Mouse (Mus musculus) hindbrain, embryonic 11.5 days (tissue): ENCODE measurements at regions not wholly inside any gene's neighbourhood (a gene's known extent, or its start where the extent isn't known, plus 50 kb on each side); places are given as distances from the start of the nearest gene placed in this dataset.

Experiments
- ATAC-seq: fragments of 200-750 bp; cut with Nextera tagmentation; 2 replicates; pipeline ENCODE4 v1.8.0; 2017; ENCODE audit warnings: mild to moderate bottlenecking, moderate TSS enrichment, moderate library complexity; ENCODE audit not compliant: low FRiP score
- DNase-seq: peaks from one replicate; pipeline ENCODE4 v3.0.0-alpha.2; 2015; ENCODE audit warnings: low spot score
- H3K27ac ChIP-seq: fragments of 300-500 bp; sonication (generic); 2 replicates; pipeline ENCODE4 v1.5.1; 2014; ENCODE audit warnings: mild to moderate bottlenecking, low read depth, low read length
- H3K27me3 ChIP-seq: fragments of 300-500 bp; sonication (generic); 2 replicates; pipeline ENCODE4 v1.6.1; 2014; ENCODE audit warnings: mild to moderate bottlenecking, low read length, moderate library complexity, mixed read lengths; ENCODE audit not compliant: control insufficient read depth, insufficient read depth
- H3K36me3 ChIP-seq: fragments of 300-500 bp; sonication (generic); 2 replicates; pipeline ENCODE4 v1.6.1; 2014; ENCODE audit warnings: mild to moderate bottlenecking, low read length, moderate library complexity, mixed read lengths; ENCODE audit not compliant: control insufficient read depth, insufficient read depth
- H3K4me1 ChIP-seq: fragments of 300-500 bp; sonication (generic); replicated peaks from 2 replicates; pipeline ENCODE4 v1.6.1; 2014; ENCODE audit warnings: low read length, mixed read lengths; ENCODE audit not compliant: control insufficient read depth, insufficient read depth
- H3K4me2 ChIP-seq: fragments of 300-500 bp; sonication (generic); replicated peaks from 2 replicates; pipeline ENCODE4 v1.6.1; 2014; ENCODE audit warnings: mild to moderate bottlenecking, low read depth, low read length
- H3K4me3 ChIP-seq: fragments of 300-500 bp; sonication (generic); 2 replicates; pipeline ENCODE4 v1.5.1; 2014; ENCODE audit warnings: low read depth, low read length
- H3K9ac ChIP-seq: fragments of 300-500 bp; sonication (generic); 2 replicates; pipeline ENCODE4 v1.6.1; 2014; ENCODE audit warnings: low read depth, low read length
- H3K9me3 ChIP-seq: fragments of 300-500 bp; sonication (generic); 2 replicates; pipeline ENCODE4 v1.6.1; 2016; ENCODE audit warnings: low read length; ENCODE audit not compliant: control insufficient read depth
- WGBS: fragments of 180-500 bp; shearing (Covaris S2); extraction: QIAGEN DNeasy Blood & Tissue Kit; methylation state at CpG from one replicate; pipeline ENCODE4 v1.1.7; 2014; 5-methylcytosine and 5-hydroxymethylcytosine counted together

DNA sequence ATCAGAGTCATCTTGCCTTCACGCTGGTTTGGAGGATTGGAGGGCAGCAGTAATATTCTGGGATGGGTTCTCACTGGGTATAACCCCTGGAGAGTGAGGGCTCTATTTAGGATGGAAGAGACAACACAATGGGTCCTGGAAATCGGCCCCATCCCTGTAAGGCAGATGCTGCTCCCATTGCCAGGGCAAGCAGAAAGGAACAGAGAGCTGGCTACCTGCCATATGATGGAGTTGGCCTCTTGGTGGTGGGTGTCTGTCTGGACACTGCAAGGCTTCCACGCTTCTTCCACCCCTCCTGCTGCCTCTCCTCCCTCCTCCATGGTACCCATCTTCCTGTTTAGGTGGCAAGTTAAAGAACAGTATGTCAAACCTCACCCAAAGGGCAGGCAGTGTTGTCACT lies 308.6 kb downstream of the Glrx3 start:
- no peak overlapping the region for H3K4me2 ChIP-seq
- H3K9ac ChIP-seq = no peak overlapping the region
- H3K9me3 ChIP-seq = no peaks in the 10 kb centered on the region
- ATAC-seq (no peak), DNase-seq (no peak)
- H3K27ac ChIP-seq = no peak overlapping the region
- H3K36me3 ChIP-seq = no peaks in the 10 kb centered on the region
- H3K4me1 ChIP-seq = no peaks in the 10 kb centered on the region
- 84% methylated on average over 3 of the region's 3 CpGs for WGBS
- no peak overlapping the region for H3K4me3 ChIP-seq
- H3K27me3 ChIP-seq = no peaks in the 10 kb centered on the region

DNA sequence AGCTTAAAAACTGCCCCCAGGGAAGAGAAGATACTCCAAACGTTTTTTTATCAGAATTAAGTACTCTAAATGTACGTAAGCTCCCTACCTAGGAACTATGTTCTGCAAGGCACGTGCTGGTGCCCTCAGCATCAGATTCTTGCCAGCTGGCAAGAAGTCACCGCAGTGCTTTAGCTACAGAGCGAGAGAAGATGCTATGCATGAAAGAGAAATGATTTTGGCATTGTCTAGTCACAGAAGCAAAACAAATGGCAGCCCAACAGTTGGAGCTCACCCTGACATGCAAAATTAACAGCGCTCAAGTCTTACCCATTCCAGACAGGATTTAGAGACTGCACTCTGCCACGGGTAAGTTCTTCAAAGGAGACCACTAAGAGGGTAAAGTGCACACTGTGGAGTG lies 311.5 kb downstream of the Glrx3 start:
- Histone ChIP-seq H3K9ac (no peak overlapping the region), H3K9me3 (no peaks in the 10 kb centered on the region), H3K36me3 (no peaks in the 10 kb centered on the region), H3K4me2 (no peak overlapping the region), H3K27me3 (no peaks in the 10 kb centered on the region), H3K4me1 (no peaks in the 10 kb centered on the region), H3K27ac (no peak overlapping the region), H3K4me3 (no peak overlapping the region)
- 79% methylated on average over 7 of the region's 7 CpGs for WGBS
- DNase-seq = no peak
- no peak for ATAC-seq

DNA sequence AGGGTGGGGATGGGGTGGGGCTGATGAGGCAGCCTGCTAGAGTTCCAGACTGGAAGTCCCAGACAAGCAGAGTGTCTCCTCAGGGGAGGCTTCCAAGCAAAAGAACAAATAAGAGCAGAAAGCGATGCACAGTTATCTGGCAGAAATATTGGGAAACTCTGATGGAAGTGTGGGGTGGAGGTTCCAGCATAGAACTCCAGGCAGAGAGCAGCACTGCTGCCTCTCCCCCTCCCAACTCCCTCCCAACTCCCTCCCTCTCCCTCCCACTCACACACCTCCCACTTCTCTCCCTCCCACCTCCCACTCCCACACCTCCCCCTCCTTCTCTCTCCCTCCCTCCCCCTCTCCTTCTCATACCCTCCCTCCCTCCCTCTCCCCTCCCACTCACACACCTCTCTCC lies 313.3 kb downstream of the Glrx3 start:
- H3K36me3 ChIP-seq = no peaks in the 10 kb centered on the region
- 69% methylated on average over 1 of the region's 1 CpGs for WGBS
- no peak overlapping the region for H3K27ac ChIP-seq
- H3K27me3 ChIP-seq = no peaks in the 10 kb centered on the region
- no peak overlapping the region for H3K4me2 ChIP-seq
- no peak overlapping the region for H3K9ac ChIP-seq
- ATAC-seq (no peak), DNase-seq (no peak)
- H3K4me3 ChIP-seq = no peak overlapping the region
- H3K4me1 ChIP-seq = no peaks in the 10 kb centered on the region
- no peaks in the 10 kb centered on the region for H3K9me3 ChIP-seq

DNA sequence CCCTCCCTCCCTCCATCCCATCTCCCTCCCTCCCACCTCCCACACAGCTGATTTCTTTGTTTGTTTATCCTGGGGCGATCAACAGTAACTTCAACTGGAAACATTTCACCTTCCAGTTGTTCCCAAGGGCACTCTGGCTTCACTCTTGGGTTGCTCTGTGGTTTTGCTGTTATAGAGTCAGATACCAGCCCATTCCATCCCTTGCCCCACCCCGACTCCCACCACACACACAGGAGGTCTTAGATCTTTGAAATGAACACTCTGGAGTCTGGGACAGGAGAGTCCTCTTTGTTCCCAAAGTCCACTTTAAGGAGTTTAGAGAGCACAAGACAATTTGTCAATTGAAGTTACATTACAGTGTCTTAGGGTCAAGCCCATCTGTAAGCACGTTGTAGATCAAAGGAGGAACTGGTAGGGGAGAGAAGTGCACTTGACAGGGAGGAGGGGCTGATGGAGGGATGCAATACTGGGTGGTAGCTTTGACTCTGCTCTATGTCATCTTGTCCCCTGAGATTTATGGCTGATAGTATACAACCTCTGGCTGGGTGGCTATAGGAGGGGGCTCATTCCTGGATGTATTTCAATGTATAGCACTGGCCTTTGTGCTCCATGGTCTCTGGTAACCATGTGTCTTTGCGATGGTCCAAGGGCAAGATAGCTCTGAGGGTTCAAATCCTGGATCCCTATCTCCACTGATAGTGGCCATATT lies 313.9 kb downstream of the Glrx3 start:
- H3K4me1 ChIP-seq = no peaks in the 10 kb centered on the region
- 54% methylated on average over 4 of the region's 4 CpGs for WGBS
- ATAC-seq = no peak
- H3K4me2 ChIP-seq = no peak overlapping the region
- no peak overlapping the region for H3K9ac ChIP-seq
- H3K4me3 ChIP-seq = no peak overlapping the region
- no peaks in the 10 kb centered on the region for H3K27me3 ChIP-seq
- H3K27ac ChIP-seq = no peak overlapping the region
- no peaks in the 10 kb centered on the region for H3K9me3 ChIP-seq
- no peak for DNase-seq
- H3K36me3 ChIP-seq = no peaks in the 10 kb centered on the region

DNA sequence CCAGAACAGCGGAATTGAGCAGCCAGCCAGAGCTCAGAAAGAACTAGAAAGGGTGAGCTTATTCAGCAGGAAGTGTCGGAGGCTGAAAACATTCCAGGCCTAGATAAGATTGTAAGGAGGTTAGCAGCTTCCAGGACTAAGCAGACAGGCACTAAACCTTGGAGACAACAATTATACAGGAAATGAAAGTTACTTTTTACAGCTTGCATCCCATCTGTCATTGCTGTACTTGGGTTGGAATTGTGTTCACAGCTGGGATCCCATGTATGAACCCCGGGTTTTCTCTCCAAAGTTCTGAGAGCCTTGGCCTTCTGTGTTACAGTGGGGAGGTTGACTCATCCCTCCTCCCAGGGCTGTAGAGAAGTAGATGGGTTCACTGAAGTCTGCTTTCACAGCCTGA lies 328.5 kb downstream of the Glrx3 start:
- H3K4me1 ChIP-seq = no peaks in the 10 kb centered on the region
- no peaks in the 10 kb centered on the region for H3K27me3 ChIP-seq
- no peak overlapping the region for H3K9ac ChIP-seq
- H3K27ac ChIP-seq = no peak overlapping the region
- no peaks in the 10 kb centered on the region for H3K36me3 ChIP-seq
- H3K9me3 ChIP-seq = no peaks in the 10 kb centered on the region
- WGBS = 82% methylated on average over 3 of the region's 3 CpGs
- H3K4me2 ChIP-seq = no peak overlapping the region
- ATAC-seq (no peak), DNase-seq (no peak)
- no peak overlapping the region for H3K4me3 ChIP-seq

DNA sequence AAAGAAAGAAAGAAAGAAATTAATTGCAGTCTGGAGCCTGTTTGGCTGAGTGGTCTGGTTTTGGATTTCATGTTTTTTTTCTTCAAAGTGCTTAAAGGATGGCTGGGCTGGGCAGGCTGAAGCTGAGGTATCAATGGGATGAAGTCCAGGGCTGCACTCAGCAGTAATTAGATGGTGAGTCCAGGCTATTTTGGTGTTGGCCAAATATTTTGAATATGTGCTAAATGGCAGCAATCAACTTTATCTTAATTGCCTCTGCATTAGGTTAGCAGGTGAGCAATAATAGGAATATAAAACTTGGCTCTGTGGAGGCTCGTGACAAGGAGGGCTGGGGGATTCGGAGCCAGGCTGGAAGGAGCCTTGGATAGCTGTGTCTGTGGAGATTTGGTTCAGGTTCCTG lies 329.3 kb downstream of the Glrx3 start:
- no peak overlapping the region for H3K9ac ChIP-seq
- no peaks in the 10 kb centered on the region for H3K4me1 ChIP-seq
- no peak overlapping the region for H3K4me3 ChIP-seq
- ATAC-seq = no peak
- 95% methylated on average over 2 of the region's 2 CpGs for WGBS
- H3K27ac ChIP-seq = no peak overlapping the region
- no peaks in the 10 kb centered on the region for H3K9me3 ChIP-seq
- DNase-seq = no peak
- H3K4me2 ChIP-seq = no peak overlapping the region
- no peaks in the 10 kb centered on the region for H3K27me3 ChIP-seq
- no peaks in the 10 kb centered on the region for H3K36me3 ChIP-seq

DNA sequence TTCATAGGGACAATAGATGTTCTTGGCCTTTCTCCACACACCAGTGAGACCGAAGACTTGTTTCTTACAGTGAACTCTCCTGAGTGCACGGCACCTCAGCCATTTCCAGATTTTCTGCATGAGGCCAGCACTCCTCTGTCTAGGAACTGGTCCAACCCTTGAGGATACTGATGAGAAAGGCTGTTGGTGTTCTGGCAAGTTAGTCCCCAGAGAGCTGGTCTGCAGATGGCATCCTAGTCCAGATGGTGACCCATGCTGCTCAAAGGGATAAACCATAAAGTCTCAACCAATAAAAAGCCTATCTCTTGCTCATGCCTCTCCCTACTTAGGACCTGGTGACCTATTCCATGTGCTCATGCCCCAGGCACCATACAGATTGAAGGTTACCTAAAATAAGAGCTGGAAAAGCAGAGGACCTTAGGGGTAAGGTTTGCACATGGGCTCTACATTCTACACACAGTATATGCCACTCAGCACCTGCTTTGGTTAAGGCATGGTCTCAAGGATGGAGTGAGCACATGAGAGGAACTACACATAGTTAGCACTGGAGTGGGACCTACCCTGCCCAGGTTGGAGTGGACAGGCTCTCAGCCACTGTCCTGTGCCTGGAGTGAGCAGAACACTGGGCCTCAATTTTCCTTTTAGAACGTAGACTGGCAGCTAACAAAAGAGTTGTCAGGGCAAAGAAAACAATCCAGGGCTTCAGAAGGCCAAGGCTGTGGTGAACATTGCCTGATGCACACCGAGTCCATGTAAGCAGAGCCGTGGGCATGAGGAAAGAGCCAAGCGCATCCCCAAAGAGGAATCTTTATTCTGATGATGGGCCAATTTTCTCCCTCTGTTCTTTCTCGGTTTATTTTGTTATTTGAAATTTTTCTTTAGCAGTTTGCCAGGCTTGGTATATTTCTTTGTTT lies 335.9 kb downstream of the Glrx3 start:
- DNase-seq (no peak), ATAC-seq (no peak)
- Histone ChIP-seq H3K27me3 (no peaks in the 10 kb centered on the region), H3K9ac (no peak overlapping the region), H3K27ac (no peak overlapping the region), H3K4me1 (no peaks in the 10 kb centered on the region), H3K4me3 (no peak overlapping the region), H3K4me2 (no peak overlapping the region), H3K9me3 (no peaks in the 10 kb centered on the region), H3K36me3 (no peaks in the 10 kb centered on the region)
- 83% methylated on average over 7 of the region's 7 CpGs for WGBS

DNA sequence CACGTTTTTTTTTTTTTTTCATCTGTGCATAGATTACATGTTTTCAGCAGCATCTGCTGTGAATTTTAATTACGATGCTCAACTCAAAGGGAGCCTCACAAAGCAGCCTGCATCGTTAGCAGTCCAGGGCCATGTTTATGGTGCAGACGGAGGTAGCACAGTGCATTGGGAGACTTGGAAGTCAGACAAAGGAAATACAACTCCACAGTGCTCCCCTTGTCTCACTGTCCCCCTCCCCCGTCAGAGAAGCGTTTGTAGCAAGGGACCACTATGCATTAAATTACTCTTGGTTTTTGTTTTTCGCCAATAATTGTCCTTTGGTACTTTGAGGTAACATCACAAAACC lies 336.5 kb downstream of the Glrx3 start:
- no peak overlapping the region for H3K4me2 ChIP-seq
- ATAC-seq (no peak), DNase-seq (peak; percentile 19)
- H3K27me3 ChIP-seq = no peaks in the 10 kb centered on the region
- WGBS = 61% methylated on average over 7 of the region's 7 CpGs
- no peak overlapping the region for H3K4me3 ChIP-seq
- no peak overlapping the region for H3K27ac ChIP-seq
- H3K36me3 ChIP-seq = no peaks in the 10 kb centered on the region
- no peaks in the 10 kb centered on the region for H3K9me3 ChIP-seq
- H3K9ac ChIP-seq = no peak overlapping the region
- no peaks in the 10 kb centered on the region for H3K4me1 ChIP-seq

DNA sequence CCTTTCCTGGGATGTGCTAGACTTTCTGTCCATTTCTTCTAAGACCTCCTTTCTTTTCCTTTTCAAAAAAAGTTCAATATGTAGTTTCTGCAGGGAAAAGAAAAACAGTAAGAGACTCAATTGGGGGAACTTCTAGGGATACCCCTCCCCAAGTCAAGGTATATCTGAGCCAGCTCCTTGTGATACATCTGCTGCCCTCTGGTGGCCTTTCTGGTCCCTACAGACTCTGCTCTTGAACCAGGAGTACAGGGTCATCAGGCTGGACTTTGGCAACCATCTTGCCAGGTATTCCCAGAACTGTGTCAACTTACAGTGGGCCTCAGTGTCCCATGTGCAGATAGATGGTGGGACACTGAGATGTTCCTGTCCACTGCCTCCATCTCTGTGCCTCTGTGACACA lies 346.5 kb downstream of the Glrx3 start:
- H3K4me3 ChIP-seq = no peak overlapping the region
- no peaks in the 10 kb centered on the region for H3K27me3 ChIP-seq
- H3K4me1 ChIP-seq = no peaks in the 10 kb centered on the region
- H3K9me3 ChIP-seq = no peaks in the 10 kb centered on the region
- H3K36me3 ChIP-seq = no peaks in the 10 kb centered on the region
- ATAC-seq (no peak), DNase-seq (peak; percentile 70)
- no peak overlapping the region for H3K27ac ChIP-seq
- H3K9ac ChIP-seq = no peak overlapping the region
- H3K4me2 ChIP-seq = no peak overlapping the region
